Mouse (Mus musculus) left cerebral cortex, postnatal 36 days (tissue): Measurements from ENCODE around the gene Klk4. TPM values are rescaled to one million over a fixed set of nuclear protein-coding genes. Genes with fewer than 3 reads are reported as not detected.

ENCODE experiments used
- DNase-seq, 2 experiments: peaks; one replicate each; pipeline ENCODE4 v3.0.0; 2021 to 2022; ENCODE audit warnings: low spot score in 2 of 2, mixed read lengths in 1 of 2
- intact Hi-C: fragments of 180-260 bp; cut with DNase I; formaldehyde crosslinking; loops from one replicate; pipeline ENCODE4 v1.15.1; 2025
- total RNA-seq, 2 experiments: library from RNA; stranded (reverse); gene quantifications; 2 replicates each; pipeline ENCODE4 v1.2.3; 2021

The Klk4 gene
- not detected for total RNA-seq

DNA sequence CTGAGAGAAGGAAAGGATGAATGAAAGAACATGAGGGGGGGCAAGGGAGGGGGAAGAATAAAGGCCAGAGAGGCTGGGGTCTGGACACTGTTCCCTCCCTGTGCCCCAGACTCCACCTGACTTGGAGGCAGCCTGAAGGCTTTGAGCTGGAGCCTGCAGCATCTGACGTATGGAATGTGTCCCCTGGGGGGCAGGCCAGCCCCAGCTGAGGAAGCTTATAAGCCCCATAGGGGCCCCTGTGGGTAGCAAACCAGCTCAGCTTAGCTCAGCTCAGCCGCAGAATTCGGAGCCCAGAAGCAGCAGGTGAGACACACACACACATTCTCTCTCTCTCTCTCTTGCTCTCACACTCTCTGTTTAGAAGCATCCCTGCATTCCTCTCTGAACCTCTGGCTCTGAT, at the start of gene Klk4:
Gene Klk4, plus strand, starts transcription at position 249 of the 400 bp plus-strand sequence.
- intact Hi-C loops = no loop called here
- no peak for DNase-seq

DNA sequence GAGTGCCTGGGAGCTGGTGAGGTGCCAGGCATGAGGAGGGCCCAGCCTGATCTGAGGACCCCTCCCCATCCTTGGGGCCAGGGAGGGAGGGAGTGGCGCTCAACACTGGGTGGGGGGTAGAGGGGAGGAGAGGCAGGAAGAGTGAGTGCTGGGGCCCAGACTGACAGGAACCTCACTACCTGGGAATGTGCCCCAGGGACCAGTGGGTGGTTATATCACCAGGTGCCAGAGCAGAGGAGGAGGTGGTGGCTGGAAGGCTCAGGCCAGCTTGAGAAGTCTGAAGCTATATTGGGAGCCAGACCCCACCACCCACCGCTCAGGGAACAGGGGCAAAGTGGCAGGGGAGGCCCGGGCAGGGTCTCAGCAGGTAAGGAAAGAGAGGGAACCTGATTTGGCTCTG, 39.3 kb upstream of the Klk4 start, which contains the start of gene Klk5:
Gene Klk5, plus strand, starts transcription at position 271 of the 400 bp plus-strand sequence.
- no peak for DNase-seq
- intact Hi-C loops = no loop called here

DNA sequence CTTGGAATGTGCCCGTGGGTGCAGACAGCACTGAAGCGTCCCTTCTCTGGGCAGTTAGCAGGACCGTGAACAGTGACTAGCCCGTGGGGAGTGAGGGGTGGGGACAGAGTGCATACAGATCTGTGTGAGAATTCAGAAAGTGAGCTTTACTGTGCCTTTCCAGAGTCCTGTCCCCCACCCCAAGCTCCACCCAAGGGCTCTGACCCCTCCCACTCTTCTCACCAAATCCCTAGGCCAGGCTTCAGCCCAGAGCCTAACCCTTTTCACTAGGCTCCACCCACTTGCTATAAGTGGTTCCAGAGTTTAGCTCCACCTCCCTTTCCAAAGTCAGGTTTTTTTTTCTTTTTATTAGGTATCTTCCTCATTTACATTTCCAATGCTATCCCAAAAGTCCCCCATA, 37.2 kb upstream of the Klk4 start:
- intact Hi-C loops = no loop called here
- no peak for DNase-seq

DNA sequence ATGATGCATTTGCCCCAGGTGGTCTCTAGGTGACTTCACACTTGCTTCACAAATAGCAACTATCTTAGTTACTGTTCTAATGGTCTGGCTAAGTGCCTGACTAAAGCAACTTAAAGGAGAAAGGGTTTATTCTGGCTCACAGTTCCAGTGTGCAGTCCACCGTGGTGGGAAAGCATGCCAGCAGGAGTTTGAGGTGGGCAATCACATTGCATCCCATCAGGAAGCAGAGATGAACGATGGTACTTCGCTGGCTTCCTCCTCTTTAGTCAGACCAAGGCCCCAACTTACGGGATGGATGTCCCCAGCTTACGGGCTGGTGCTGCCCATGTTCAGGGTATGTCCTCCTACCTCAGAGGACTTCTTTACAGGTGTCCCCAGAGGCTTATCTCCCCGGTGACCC, 29.3 kb upstream of the Klk4 start:
- intact Hi-C loops = no loop called here

DNA sequence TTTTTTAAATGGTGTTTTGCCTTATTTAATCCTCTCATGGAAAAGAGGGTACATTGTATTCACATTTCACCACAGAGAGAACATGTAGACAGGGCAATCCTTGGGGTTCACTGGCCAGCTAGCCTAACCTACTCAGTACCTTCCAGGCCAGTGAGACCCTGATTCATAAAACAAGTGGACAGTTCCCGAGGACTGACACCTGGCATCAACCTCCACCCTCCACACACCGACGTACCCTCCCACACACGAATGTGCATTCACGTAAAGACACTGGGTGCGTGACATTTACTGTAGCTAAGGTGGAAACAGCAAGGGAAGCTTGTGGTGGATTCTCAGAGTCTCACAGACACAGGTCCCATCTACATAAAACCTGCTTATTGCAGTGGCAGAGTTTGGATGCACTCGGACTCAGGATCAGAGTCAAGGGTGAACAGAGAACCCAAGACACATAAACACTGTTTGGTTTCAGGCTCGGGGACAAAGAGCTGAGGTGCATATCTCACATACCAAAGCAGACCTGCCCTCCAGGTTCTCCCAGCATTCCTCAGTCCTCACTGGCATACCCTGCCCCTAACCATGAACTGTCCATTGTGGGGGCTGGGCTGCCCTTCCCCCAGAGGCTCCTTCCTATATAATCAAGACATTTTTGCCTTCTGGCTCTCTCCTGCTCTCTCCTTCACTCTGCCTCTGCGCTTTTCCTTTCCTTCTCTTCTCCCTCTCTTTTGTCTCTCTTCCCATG, 26.1 kb upstream of the Klk4 start:
- no peak for DNase-seq
- intact Hi-C loops = no loop called here

More for the DNA sequence above, 29.3 kb upstream of the Klk4 start:
- no peak for DNase-seq

DNA sequence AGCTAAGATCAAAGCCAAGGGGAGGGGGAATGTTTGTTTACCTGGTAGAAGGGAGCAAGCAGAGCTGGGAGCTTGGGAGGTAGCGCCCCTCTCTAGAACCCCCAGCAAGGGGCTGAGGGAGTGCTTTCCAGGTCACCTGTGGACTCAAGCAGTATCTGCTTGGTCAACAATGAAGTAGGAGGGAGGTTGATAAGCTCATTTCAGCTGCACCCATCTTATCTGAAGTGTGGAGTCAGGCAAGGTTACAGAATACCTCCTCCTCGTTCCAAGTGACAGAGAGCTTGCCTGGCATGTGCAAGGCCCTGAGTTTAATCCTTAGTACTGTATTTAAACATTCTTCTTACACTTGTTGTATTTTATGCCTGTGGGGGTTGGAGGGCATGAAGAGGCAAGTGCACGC, 25.3 kb upstream of the Klk4 start:
- intact Hi-C loops = no loop called here
- no peak for DNase-seq

DNA sequence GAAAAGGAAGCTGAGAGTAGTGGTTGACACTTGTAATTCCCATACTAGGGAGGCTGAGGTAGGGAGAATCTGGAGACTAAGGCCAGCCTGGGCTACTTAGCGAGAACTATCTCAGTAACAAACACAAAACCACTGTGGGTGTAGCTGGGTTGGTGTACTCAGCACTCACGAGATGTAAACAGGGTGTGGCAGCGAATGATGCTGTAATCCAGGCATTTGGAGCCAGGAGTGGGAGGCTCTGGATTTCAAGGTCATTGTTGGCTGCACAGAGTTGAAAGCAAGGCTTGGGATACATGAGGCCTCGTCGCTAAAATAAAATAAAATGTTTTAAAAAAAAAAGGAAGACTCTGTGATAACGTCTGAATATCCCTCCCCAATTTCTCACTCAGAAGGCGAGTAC, 24.7 kb upstream of the Klk4 start:
- intact Hi-C loops = no loop called here
- no peak for DNase-seq

DNA sequence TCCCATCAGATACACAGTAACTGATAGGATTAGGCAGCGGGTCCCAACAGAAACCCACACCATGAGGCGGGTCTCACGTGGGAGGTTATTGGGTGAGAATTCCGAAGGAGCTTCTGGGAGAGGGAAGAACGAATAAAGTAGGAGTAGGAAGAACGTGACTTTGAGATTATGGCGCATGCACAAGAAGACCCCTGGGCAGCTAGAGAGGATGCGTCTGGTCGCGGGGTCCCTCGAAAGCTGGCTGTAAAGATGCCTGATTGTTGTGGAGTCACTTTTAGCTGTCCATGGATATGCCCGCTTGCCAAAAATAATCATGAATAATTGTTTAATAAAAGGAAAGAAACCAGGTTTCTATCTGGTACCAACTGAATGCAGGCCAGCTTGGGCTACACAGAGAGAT, 23.5 kb upstream of the Klk4 start:
- intact Hi-C loops = no loop called here
- no peak for DNase-seq

DNA sequence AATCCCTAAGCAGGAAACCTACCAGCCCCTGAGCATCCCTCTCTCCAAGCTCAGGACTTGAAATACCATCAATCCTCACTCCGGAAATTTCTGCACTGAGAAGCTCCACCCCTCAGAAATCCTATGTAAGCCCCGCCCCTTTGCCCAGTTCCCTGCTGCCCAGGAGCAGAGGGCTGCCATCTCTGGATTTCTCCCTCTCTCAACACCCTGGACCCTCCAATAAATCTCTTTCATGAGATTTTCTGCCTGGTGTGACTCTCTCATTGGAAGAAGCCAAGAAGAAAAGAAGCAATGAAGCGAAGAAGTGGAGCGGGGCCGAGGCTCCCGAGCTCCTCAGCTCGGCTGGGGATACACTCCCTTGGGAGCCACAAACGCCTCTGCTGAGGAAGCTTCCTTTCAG, 20.5 kb upstream of the Klk4 start:
- DNase-seq = no peak
- intact Hi-C loops = no loop called here

DNA sequence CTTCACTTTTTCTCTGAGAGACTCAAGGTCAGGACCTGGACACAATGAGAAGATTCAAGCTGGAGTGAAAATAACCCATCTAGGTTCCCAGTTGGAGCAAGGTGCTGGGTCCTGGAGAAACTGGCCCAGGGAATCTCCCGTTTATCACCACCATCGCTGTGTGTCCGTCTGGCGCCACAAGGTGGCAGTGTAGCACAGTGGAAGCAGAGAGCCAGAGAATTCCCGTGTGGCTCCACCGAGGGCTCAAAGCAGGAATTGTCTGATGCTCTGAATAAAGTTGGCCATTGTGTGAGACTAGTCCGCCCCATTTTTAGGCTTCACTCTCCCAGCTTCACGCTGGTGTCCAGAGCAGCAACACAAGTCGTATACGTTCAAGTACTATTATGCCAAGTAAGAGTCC, 7.7 kb upstream of the Klk4 start:
- intact Hi-C loops = loop anchor here (10.0 kb wide), 1 partner anchor 88 kb away; the partner anchor contains the start of gene Klk10
- peak; percentile 57 to 59 for DNase-seq

DNA sequence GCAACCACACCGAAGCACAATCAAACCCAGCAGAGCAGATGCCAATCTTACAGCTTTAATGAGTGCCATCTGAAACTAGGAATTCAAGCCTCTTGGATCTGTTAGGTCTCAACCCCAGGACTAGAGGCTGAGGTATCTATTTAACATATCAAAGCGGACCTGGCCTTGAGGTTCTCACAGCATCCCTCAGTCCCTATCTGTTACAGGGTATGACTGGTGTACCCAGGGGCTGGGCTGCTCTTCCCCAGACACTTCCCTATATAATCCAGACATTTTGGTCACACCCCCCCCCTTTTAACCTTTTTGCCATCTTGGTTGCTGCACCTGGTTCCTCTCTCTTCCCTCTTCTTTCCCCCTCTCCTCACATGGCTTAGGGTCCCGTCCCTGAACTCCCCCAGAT, 7.3 kb upstream of the Klk4 start:
- intact Hi-C loops = loop anchor here (10.0 kb wide), 1 partner anchor 89 kb away; the partner anchor contains the start of gene Klk10
- DNase-seq = no peak

DNA sequence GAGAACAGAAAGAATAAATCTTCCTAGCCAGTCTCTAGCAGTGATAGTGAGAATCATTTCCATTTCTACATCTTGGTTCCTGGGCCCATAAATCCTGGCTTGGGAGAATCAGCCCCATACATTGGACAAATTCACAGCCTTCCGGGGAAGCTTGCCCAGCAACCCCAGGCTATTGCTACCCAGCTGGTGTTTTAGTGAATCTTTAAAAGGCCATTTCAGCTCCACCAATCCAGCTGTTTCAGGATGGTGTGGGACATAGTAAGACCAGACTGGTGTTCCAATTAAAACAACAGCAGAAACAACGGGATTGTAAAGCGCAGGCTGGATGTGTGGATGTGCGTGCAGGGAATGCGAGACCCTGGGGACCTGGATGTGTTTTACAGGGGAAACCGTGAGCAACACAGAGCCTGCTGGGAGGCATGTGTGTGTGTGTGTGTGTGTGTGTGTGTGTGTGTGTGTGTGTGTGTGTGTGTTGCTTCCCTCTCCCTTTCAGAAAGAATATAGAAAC, 6.0 kb upstream of the Klk4 start:
- intact Hi-C loops = loop anchor here (10.0 kb wide), 1 partner anchor 90 kb away; the partner anchor contains the start of gene Klk10
- no peak for DNase-seq

DNA sequence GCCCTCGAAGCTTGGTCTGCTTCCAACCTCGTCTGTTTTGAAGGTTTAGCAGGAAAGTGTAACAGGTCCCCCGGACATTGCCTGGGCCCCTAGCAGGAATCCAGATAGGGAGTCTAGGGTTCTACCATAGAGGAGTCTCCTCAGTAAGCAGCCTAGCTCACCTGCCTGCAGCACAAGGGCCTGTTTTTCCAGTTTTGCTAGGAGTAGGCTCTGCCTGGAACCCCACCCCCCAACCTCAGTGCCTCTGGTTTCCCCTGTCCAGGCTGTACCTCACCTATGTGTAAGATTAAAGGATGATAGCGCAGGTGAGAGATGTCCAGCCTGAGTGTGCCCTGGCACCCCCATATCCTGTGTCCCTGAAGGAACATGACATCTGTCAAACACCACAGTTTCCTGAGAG, 4.5 kb upstream of the Klk4 start:
- DNase-seq = no peak
- intact Hi-C loops = loop anchor here (10.0 kb wide), 1 partner anchor 92 kb away; the partner anchor contains the start of gene Klk10

DNA sequence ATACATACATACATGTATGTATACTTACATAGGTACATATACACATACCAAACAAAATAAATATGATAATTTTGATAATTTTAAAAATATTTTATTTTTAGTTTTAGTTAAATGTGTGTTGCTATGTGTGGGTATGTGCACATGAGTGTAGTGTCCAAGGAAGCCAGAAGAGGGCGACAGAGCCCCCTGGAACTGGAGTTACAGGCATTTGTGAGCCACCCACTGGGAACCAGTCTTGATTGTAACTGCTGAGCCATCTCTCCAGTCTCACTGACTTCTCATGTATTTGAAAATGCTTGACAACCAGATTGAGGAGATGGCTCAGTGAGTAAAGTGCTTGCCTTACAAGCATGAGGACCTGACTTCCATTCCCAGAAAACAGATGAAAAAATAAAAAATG, 2.7 kb upstream of the Klk4 start:
- no peak for DNase-seq
- intact Hi-C loops = loop anchor here (10.0 kb wide), 1 partner anchor 93 kb away; the partner anchor contains the start of gene Klk10

DNA sequence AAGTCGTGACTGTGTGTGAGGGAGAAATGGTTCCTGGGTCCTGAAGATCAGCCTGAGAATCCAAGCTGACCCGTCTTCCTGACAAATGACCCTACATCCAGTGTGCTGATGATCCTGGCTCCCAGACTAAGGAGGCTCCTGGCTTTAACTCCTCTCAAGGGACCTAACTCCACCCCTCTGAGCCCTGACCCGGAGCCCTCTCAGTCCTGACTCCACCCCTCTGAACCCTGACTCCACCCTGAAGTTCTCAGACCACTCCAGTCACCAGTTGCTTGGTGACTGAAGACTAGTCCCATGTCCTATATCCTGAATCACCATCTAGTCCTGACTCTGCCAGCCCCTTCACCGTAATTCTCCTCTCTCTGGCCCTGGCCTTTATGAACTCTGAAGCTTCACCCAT, 1.4 kb downstream of the Klk4 start:
- intact Hi-C loops = no loop called here
- DNase-seq = no peak

DNA sequence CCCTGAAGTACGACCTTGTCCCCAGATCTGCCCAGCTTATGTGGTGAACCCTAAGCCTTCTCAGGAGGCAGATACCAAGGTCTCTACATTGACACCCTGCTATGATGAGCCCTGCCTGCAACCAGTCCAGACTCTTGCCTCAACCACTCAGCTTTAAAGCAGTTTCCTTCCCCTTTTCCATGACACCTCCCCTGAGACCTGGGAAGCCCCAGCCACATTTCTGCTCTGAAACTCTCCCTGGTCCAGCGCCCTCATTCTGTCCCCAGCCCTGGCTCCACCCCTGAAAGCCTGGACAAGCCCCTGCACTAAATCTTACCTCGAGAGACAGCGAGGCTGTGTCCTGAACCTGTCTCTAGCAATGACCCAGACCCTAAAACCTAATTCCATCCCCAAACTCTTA, 1.9 kb downstream of the Klk4 start:
- intact Hi-C loops = no loop called here
- no peak for DNase-seq

DNA sequence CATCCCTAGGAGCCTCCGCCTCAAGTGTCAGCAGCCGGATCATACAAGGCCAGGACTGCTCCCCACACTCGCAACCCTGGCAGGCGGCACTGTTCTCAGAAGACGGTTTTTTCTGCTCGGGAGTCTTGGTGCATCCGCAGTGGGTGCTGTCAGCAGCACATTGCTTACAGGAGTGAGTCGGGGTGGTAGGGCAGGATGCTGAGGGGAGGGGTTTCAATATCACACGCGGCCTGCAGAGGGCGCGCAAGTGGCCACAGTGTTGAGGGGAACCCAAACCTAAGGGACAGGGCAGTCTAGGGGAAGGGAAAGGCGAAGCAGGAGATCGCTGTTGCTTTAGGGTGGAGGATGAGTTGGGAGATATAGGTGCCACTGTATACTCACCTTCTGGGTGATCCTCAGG, 2.6 kb downstream of the Klk4 start:
- intact Hi-C loops = no loop called here
- peak; percentile 17 for DNase-seq

DNA sequence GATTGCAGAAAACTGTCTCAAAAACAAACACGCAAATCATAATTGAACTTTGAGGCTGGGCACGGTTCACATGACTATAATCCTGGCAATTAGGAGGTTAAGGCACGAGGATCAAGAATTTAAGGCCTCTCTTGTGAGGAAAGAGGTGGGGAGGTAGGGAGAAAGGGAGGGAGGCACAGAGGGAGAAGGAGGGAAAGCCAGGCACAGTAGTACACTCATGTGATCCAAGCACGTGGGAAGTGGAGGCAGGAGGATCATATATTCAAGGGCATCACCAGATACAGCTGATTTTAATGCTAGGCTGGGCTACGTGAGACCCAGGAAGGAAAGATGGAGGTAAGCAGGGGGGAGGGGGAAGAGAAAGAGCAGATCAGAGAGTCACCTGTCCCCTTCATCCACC, 10.4 kb downstream of the Klk4 start:
- intact Hi-C loops = no loop called here
- no peak for DNase-seq

DNA sequence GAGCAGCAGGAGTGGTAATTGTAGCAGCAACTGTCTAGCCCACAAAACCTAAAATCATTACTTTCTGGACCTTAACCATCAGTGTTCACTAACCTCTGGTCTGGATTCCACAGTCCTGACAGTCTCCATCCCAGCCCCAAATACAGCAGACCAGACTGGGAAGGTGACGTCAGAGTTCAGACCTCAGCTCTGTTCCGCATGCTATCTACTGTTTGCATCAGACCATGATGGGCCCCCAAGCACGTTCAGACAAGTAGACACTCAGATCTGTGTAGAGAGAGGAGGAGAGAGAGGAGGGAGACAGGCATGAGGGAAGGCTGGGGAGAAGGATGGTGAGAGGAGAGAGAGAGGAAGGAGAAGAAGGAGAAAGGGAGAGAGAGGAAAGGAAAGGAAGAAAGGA, 10.8 kb downstream of the Klk4 start:
- intact Hi-C loops = no loop called here
- no peak for DNase-seq

DNA sequence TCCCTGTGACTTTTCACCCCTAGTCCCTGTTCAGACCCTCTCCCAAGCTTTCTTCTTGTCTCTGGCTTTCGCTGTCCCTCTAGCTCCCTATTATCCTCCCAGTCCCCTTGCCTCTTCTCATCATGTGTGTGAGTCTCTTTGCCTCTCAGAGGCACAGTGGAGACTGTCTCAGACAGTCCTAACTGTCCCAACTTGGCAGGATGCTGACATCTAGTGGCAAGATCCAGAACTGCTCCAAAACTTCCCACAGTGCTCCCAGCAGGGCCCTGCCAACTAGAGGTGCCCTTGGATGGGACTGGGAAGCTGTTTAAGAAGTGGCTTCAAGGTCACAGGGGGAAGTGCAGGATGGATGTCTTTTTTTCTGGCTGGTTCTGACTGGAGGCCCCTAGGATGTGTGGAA, 13.9 kb downstream of the Klk4 start:
- DNase-seq = peak; percentile 64 to 83
- intact Hi-C loops = loop anchor here (1.0 kb wide), 1 partner anchor 217 kb away; no protein-coding TSS in a partner anchor

DNA sequence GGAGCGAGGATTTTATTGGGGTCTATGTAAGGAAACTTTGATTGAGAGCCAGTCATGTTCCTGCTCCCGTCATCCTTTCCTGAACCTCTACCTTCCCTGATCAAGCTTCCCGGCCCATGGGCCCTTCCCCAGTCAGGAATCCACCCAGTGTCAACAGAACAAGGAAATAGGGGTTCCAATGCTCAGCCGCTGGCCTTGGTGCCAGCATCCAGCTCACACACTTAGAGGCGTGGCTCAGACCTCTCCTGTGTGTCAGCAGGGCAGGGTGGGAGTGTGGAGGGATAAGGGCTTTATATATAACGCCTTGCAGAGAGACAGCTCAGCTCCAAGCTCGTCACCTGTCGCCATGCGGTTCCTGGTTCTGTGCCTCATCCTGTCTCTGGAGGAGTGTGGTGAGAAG, 33.9 kb downstream of the Klk4 start:
- DNase-seq = no peak
- intact Hi-C loops = no loop called here
